Mouse (Mus musculus) G1E (cell line): ENCODE data around the gene Med19. TPM values are rescaled to one million over a fixed set of nuclear protein-coding genes. Genes with fewer than 3 reads are reported as not detected.

Source experiments
- ATAC-seq: 2 replicates; pipeline ENCODE4 v1.8.0; 2016; ENCODE audit warnings: mild to moderate bottlenecking; ENCODE audit not compliant: insufficient number of reproducible peaks, poor library complexity, low FRiP score, severe bottlenecking; ENCODE audit errors: extremely low read depth
- DNase-seq: peaks from one replicate; pipeline ENCODE4 v3.0.0; 2012; ENCODE audit warnings: low spot score
- H3K27me3 ChIP-seq: 2 replicates; pipeline ENCODE4 v1.6.1; 2012; ENCODE audit warnings: mild to moderate bottlenecking, low read length, inconsistent platforms; ENCODE audit not compliant: insufficient read depth
- H3K36me3 ChIP-seq: replicated peaks from 2 replicates; pipeline ENCODE3; 2012; ENCODE audit warnings: mild to moderate bottlenecking, inconsistent platforms
- H3K4me1 ChIP-seq: 2 replicates; pipeline ENCODE4 v1.6.1; 2012; ENCODE audit warnings: low read depth, low read length, inconsistent platforms, mixed read lengths; ENCODE audit not compliant: insufficient read depth
- H3K4me3 ChIP-seq: 2 replicates; pipeline ENCODE4 v1.5.1; 2012; ENCODE audit warnings: low read depth, mild to moderate bottlenecking, inconsistent platforms, low read length, moderate library complexity, mixed read lengths
- H3K9me3 ChIP-seq: replicated peaks from 2 replicates; pipeline ENCODE4 v1.6.1; 2012; ENCODE audit warnings: inconsistent platforms
- CTCF ChIP-seq: IDR thresholded peaks from 2 replicates; pipeline ENCODE4 v1.5.1; 2012; ENCODE audit warnings: low read depth, low read length, inconsistent platforms, mixed read lengths
- GATA1 ChIP-seq: IDR thresholded peaks from 2 replicates; pipeline ENCODE4 v1.6.1; 2012; ENCODE audit warnings: borderline replicate concordance, low read length, inconsistent platforms, mixed read lengths
- GATA2 ChIP-seq: IDR thresholded peaks from 2 replicates; pipeline ENCODE4 v1.6.1; 2012; ENCODE audit warnings: low read depth, low read length, inconsistent platforms, borderline replicate concordance
- POLR2AphosphoS5 ChIP-seq: IDR thresholded peaks from 2 replicates; pipeline ENCODE4 v1.6.1; 2012; ENCODE audit warnings: low read depth, low read length, inconsistent platforms; ENCODE audit not compliant: insufficient replicate concordance
- TAL1 ChIP-seq: conservative IDR thresholded peaks from 2 replicates; pipeline ENCODE4 v1.6.1; 2012; ENCODE audit warnings: low read depth, low read length, inconsistent platforms, mixed read lengths
- polyA plus RNA-seq: library from polyadenylated mRNA; stranded (reverse); fragments of >175 nt; gene quantifications from 2 replicates; pipeline ENCODE4 v1.2.3, GENCODE M21; 2012
- total RNA-seq, 2 experiments: library from RNA; stranded (forward) in 1 of 2; stranded (reverse) in 1 of 2; fragments of 200-1000 nt in 1 of 2; fragments of >200 nt in 1 of 2; fragmentation: Nextera tagmentation in 1 of 2; gene quantifications; 2 replicates each; pipeline ENCODE4 v1.2.3; 2014 to 2017

Med19 gene
- total and polyA plus RNA-seq, 3 experiments: 14.8 to 51.1 (median 33.1) TPM

GRCm38 (mm10) chr2:84733579-84734300, 55.5 kb downstream of the Med19 start, which contains the start of gene Ypel4:
Ypel4 (plus strand) TSS chr2:84734058.
- DNase-seq (no peak), ATAC-seq (no peak)
- Histone ChIP-seq H3K9me3 (no peaks in the 10 kb centered on the region), H3K27me3 (peaks cover 57% of the 10 kb centered on the region), H3K4me3 (no peak within 1 kb of the TSS), H3K36me3 (no peaks in the 10 kb centered on the region), H3K4me1 (peaks cover 42% of the 10 kb centered on the region)
- no peak for TF ChIP-seq GATA2
- no peak for TF ChIP-seq GATA1
- TF ChIP-seq POLR2AphosphoS5: no peak
- no peak for TF ChIP-seq CTCF
- TF ChIP-seq TAL1: no peak

GRCm38 (mm10) chr2:84734351-84734864, 56.2 kb downstream of the Med19 start:
- H3K9me3 ChIP-seq: no peaks in the 10 kb centered on the region
- ATAC-seq (no peak), DNase-seq (no peak)
- H3K4me3 ChIP-seq: no peak overlapping the region
- no peaks in the 10 kb centered on the region for H3K36me3 ChIP-seq
- H3K4me1 ChIP-seq: peaks cover 42% of the 10 kb centered on the region
- peaks cover 61% of the 10 kb centered on the region for H3K27me3 ChIP-seq
- TF ChIP-seq GATA1: no peak

DNA sequence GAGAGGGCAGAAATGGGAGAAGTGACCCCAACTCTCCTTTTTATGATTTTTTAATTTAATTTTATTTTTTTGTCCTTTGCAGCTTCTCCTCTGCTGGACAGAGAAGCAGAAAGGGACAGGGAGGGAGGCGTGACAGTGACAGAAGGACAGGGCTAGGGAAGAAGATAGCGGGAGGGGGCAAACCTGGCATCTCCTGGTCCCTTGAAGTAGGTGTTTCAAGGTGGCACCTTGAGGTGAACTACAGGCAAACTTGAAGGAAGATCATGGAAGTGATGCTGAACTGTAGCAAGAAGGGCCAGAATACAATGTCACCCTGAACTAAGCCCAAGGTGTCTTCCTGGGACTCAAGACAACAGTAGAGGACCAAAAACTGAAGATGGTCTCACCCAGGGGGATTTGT, 56.7 kb downstream of the Med19 start:
- Histone ChIP-seq H3K36me3 (no peaks in the 10 kb centered on the region), H3K9me3 (no peaks in the 10 kb centered on the region), H3K27me3 (peaks cover 64% of the 10 kb centered on the region), H3K4me1 (peaks cover 40% of the 10 kb centered on the region), H3K4me3 (no peak overlapping the region; the same call in 1 of the 2 replicates)
- ATAC-seq (no peak), DNase-seq (no peak)
- no peak for TF ChIP-seq TAL1
- TF ChIP-seq GATA1: no peak
- no peak for TF ChIP-seq GATA2
- TF ChIP-seq POLR2AphosphoS5: no peak
- no peak for TF ChIP-seq CTCF

GRCm38 (mm10) chr2:84735346-84735920, 57.2 kb downstream of the Med19 start:
- H3K27me3 ChIP-seq: peaks cover 69% of the 10 kb centered on the region
- peaks cover 36% of the 10 kb centered on the region for H3K4me1 ChIP-seq
- peak; percentile 77 for ATAC-seq
- TF ChIP-seq GATA2: no peak
- TF ChIP-seq TAL1: peak; percentile 66
- no peak for TF ChIP-seq GATA1
- H3K9me3 ChIP-seq: no peaks in the 10 kb centered on the region
- DNase-seq: peak; percentile 15
- no peak overlapping the region; the same call in 1 of the 2 replicates for H3K4me3 ChIP-seq
- no peaks in the 10 kb centered on the region for H3K36me3 ChIP-seq

GRCm38 (mm10) chr2:84736312-84737161, 58.3 kb downstream of the Med19 start:
- TF ChIP-seq TAL1: no peak
- no peak for TF ChIP-seq GATA1
- no peak for TF ChIP-seq CTCF
- no peak for TF ChIP-seq GATA2
- no peak for TF ChIP-seq POLR2AphosphoS5
- no peak overlapping the region for H3K4me3 ChIP-seq
- H3K36me3 ChIP-seq: no peaks in the 10 kb centered on the region
- no peak for DNase-seq
- ATAC-seq: no peak
- H3K9me3 ChIP-seq: no peaks in the 10 kb centered on the region
- H3K4me1 ChIP-seq: peaks cover 40% of the 10 kb centered on the region
- peaks cover 77% of the 10 kb centered on the region for H3K27me3 ChIP-seq

DNA sequence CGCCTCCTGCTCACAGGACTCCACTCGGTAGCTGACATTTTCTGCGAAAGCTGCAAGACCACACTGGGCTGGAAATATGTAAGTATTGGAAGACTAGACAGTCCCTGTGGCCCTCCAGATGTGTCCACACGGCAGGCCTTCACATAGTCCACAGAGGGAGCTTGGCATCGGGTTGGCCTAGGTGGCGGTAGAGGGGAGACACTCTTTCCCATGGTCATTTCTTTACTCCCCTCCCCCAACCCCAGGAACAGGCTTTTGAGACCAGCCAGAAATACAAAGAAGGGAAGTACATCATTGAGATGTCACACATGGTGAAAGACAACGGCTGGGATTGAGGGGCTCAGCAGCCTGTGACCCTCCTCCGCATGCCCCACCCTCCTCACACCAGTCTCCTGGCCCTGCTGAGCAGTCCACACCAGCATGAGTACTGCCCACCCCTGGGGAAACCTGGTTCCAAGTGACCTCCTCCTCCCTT, 59.3 kb downstream of the Med19 start:
- Histone ChIP-seq H3K36me3 (no peaks in the 10 kb centered on the region), H3K4me1 (peaks cover 47% of the 10 kb centered on the region)

More for the DNA sequence above, 59.3 kb downstream of the Med19 start:
- Histone ChIP-seq H3K9me3 (no peaks in the 10 kb centered on the region), H3K4me3 (no peak overlapping the region), H3K27me3 (peaks cover 85% of the 10 kb centered on the region)
- ATAC-seq: no peak
- TF ChIP-seq GATA1 (no peak), CTCF (no peak), TAL1 (no peak), POLR2AphosphoS5 (no peak), GATA2 (no peak)
- no peak for DNase-seq

Other genes with a start within 250 kb of the Med19 start
- 61.5 and 62.5 TPM in 2 replicates for gene Tfpi, start 201.6 kb upstream of the Med19 start, total RNA-seq (2014; fragmentation: Nextera tagmentation)
- 37.1 and 41.4 TPM in 2 replicates for gene Tfpi, start 201.6 kb upstream of the Med19 start, total RNA-seq (2017)
- gene Tfpi, start 201.6 kb upstream of the Med19 start, polyA plus RNA-seq: 1.2 TPM in 2 replicates
- gene Ctnnd1, start 27.6 kb upstream of the Med19 start, total RNA-seq (2014; fragmentation: Nextera tagmentation): 67.8 and 83.0 TPM in 2 replicates
- gene Ctnnd1, start 27.6 kb upstream of the Med19 start, total RNA-seq (2017): 25.3 and 29.8 TPM in 2 replicates
- 9.6 and 13.8 TPM in 2 replicates for gene Ctnnd1, start 27.6 kb upstream of the Med19 start, polyA plus RNA-seq
- gene Btbd18, start 19.3 kb upstream of the Med19 start, total RNA-seq (2014; fragmentation: Nextera tagmentation): not detected in 2 replicates
- gene Btbd18, start 19.3 kb upstream of the Med19 start, total RNA-seq (2017): 0.12 and 0.16 TPM in 2 replicates
- not detected in 2 replicates for gene Btbd18, start 19.3 kb upstream of the Med19 start, polyA plus RNA-seq
- gene Selenoh, start 7.6 kb upstream of the Med19 start, total RNA-seq (2014; fragmentation: Nextera tagmentation): 49.4 and 51.5 TPM in 2 replicates
- 160 and 178 TPM in 2 replicates for gene Selenoh, start 7.6 kb upstream of the Med19 start, total RNA-seq (2017)
- gene Selenoh, start 7.6 kb upstream of the Med19 start, polyA plus RNA-seq: 381 and 384 TPM in 2 replicates
- gene Gm28635, start 361 bp upstream of the Med19 start, total RNA-seq (2014; fragmentation: Nextera tagmentation): not detected in 2 replicates
- not detected in 2 replicates for gene Gm28635, start 361 bp upstream of the Med19 start, total RNA-seq (2017)
- gene Gm28635, start 361 bp upstream of the Med19 start, polyA plus RNA-seq: not detected in 2 replicates
- 96.2 and 113 TPM in 2 replicates for gene Tmx2, start 738 bp downstream of the Med19 start, total RNA-seq (2014; fragmentation: Nextera tagmentation)
- gene Tmx2, start 738 bp downstream of the Med19 start, total RNA-seq (2017): 66.2 and 68.9 TPM in 2 replicates
- gene Tmx2, start 738 bp downstream of the Med19 start, polyA plus RNA-seq: 3.9 and 4.0 TPM in 2 replicates
- gene Zdhhc5, start 36.8 kb downstream of the Med19 start, total RNA-seq (2014; fragmentation: Nextera tagmentation): 61.0 and 70.6 TPM in 2 replicates
- gene Zdhhc5, start 36.8 kb downstream of the Med19 start, total RNA-seq (2017): 32.6 and 38.0 TPM in 2 replicates
- gene Zdhhc5, start 36.8 kb downstream of the Med19 start, polyA plus RNA-seq: 30.7 and 32.5 TPM in 2 replicates
- gene Clp1, start 48.9 kb downstream of the Med19 start, total RNA-seq (2014; fragmentation: Nextera tagmentation): 30.0 and 30.7 TPM in 2 replicates
- gene Clp1, start 48.9 kb downstream of the Med19 start, total RNA-seq (2017): 44.7 and 51.0 TPM in 2 replicates
- 0.98 and 1.1 TPM in 2 replicates for gene Clp1, start 48.9 kb downstream of the Med19 start, polyA plus RNA-seq
- gene Ypel4, start 55.7 kb downstream of the Med19 start, total RNA-seq (2014; fragmentation: Nextera tagmentation): 13.1 TPM in 1 of 2 replicates, not detected in the other
- gene Ypel4, start 55.7 kb downstream of the Med19 start, total RNA-seq (2017): 0.29 and 0.44 TPM in 2 replicates
- gene Ypel4, start 55.7 kb downstream of the Med19 start, polyA plus RNA-seq: 0.07 and 0.16 TPM in 2 replicates
- gene Gm19426, start 65.3 kb downstream of the Med19 start, total RNA-seq (2014; fragmentation: Nextera tagmentation): not detected in 2 replicates
- gene Gm19426, start 65.3 kb downstream of the Med19 start, total RNA-seq (2017): not detected in 2 replicates
- gene Gm19426, start 65.3 kb downstream of the Med19 start, polyA plus RNA-seq: not detected in 2 replicates
- gene Serping1, start 97.0 kb downstream of the Med19 start, total RNA-seq (2014; fragmentation: Nextera tagmentation): not detected in 2 replicates
- gene Serping1, start 97.0 kb downstream of the Med19 start, total RNA-seq (2017): not detected in 2 replicates
- gene Serping1, start 97.0 kb downstream of the Med19 start, polyA plus RNA-seq: not detected in 2 replicates
- gene Ube2l6, start 120.4 kb downstream of the Med19 start, total RNA-seq (2014; fragmentation: Nextera tagmentation): 37.2 and 74.5 TPM in 2 replicates
- gene Ube2l6, start 120.4 kb downstream of the Med19 start, total RNA-seq (2017): 20.2 and 22.5 TPM in 2 replicates
- 1.2 and 2.5 TPM in 2 replicates for gene Ube2l6, start 120.4 kb downstream of the Med19 start, polyA plus RNA-seq
- not detected in 2 replicates for gene Smtnl1, start 144.2 kb downstream of the Med19 start, total RNA-seq (2014; fragmentation: Nextera tagmentation)
- not detected in 2 replicates for gene Smtnl1, start 144.2 kb downstream of the Med19 start, total RNA-seq (2017)
- gene Smtnl1, start 144.2 kb downstream of the Med19 start, polyA plus RNA-seq: not detected in 2 replicates
- gene Timm10, start 148.6 kb downstream of the Med19 start, total RNA-seq (2014; fragmentation: Nextera tagmentation): 13.5 and 21.0 TPM in 2 replicates
- 51.5 and 54.9 TPM in 2 replicates for gene Timm10, start 148.6 kb downstream of the Med19 start, total RNA-seq (2017)
- gene Timm10, start 148.6 kb downstream of the Med19 start, polyA plus RNA-seq: 13.3 and 19.5 TPM in 2 replicates
- 0.29 and 62.5 TPM in 2 replicates for gene Slc43a1, start 160.4 kb downstream of the Med19 start, total RNA-seq (2014; fragmentation: Nextera tagmentation)
- gene Slc43a1, start 160.4 kb downstream of the Med19 start, total RNA-seq (2017): 0.05 and 0.12 TPM in 2 replicates
- 0.03 TPM in 1 of 2 replicates, not detected in the other for gene Slc43a1, start 160.4 kb downstream of the Med19 start, polyA plus RNA-seq
- not detected in 2 replicates for gene Rtn4rl2, start 208.3 kb downstream of the Med19 start, total RNA-seq (2014; fragmentation: Nextera tagmentation)
- not detected in 2 replicates for gene Rtn4rl2, start 208.3 kb downstream of the Med19 start, total RNA-seq (2017)
- not detected in 2 replicates for gene Rtn4rl2, start 208.3 kb downstream of the Med19 start, polyA plus RNA-seq